Mouse (Mus musculus): ENCODE results near the gene H2-Q10. TPM values are rescaled to one million over a fixed set of nuclear protein-coding genes. Genes with fewer than 3 reads are reported as not detected.
"Not testable (repeated sequence)": the region's sequence is repeated elsewhere in the genome, so short reads cannot be mapped to it uniquely, and the experiment has no call there.

The H2-Q10 gene
- polyA plus RNA-seq, 1 experiment from 2014 or later = 1.4 TPM

GRCm38 (mm10) chr17:35465651-35466050 lies 4.2 kb upstream of the H2-Q10 start:
- H3K4me2 ChIP-seq; H3K36me3 ChIP-seq; ATAC-seq (ENCODE audit: extremely low read depth, insufficient number of reproducible peaks, low FRiP score, low TSS enrichment); H3K9ac ChIP-seq; H3K9me3 ChIP-seq; H3K27ac ChIP-seq (replicated peaks); H3K4me3 ChIP-seq: not testable (repeated sequence)
- WGBS = 7% methylated on average over 8 of the region's 8 CpGs
- H3K4me1 ChIP-seq = peaks cover 11% of the 10 kb centered on the region
- H3K27me3 ChIP-seq (replicated peaks) = peaks cover 47% of the 10 kb centered on the region

GRCm38 (mm10) chr17:35468936-35469335 lies 953 bp upstream of the H2-Q10 start:
- not testable (repeated sequence) for H3K27ac ChIP-seq (replicated peaks); H3K4me2 ChIP-seq; ATAC-seq (ENCODE audit: extremely low read depth, insufficient number of reproducible peaks, low FRiP score, low TSS enrichment); H3K36me3 ChIP-seq; H3K9me3 ChIP-seq; H3K9ac ChIP-seq; H3K4me3 ChIP-seq
- peaks cover 67% of the 10 kb centered on the region for H3K27me3 ChIP-seq (replicated peaks)
- 39% methylated on average over 3 of the region's 3 CpGs for WGBS
- peaks cover 13% of the 10 kb centered on the region for H3K4me1 ChIP-seq

- H3K4me3 ChIP-seq = no peak overlapping the region
- 2% methylated on average over 9 of the region's 9 CpGs for WGBS
- no peak overlapping the region for H3K9ac ChIP-seq
- H3K27ac ChIP-seq (replicated peaks) = no peak overlapping the region
- peaks cover 4% of the 10 kb centered on the region; the same call in 1 of the 2 replicates for H3K4me1 ChIP-seq
- ATAC-seq (ENCODE audit: extremely low read depth, insufficient number of reproducible peaks, low FRiP score, low TSS enrichment) = no peak
- H3K27me3 ChIP-seq (replicated peaks) = 0 out of 2 replicates have a peak, but pooled peaks cover 3% of the 10 kb centered on the region
- H3K36me3 ChIP-seq = no peaks in the 10 kb centered on the region
- no peaks in the 10 kb centered on the region for H3K9me3 ChIP-seq
- H3K4me2 ChIP-seq = no peak overlapping the region
Observed at GRCm38 (mm10) chr17:35484066-35484465, 14.2 kb downstream of the H2-Q10 start.

GRCm38 (mm10) chr17:35485702-35486101 lies 15.8 kb downstream of the H2-Q10 start:
- 29% methylated on average over 4 of the region's 4 CpGs for WGBS
- Histone ChIP-seq H3K9me3 (no peaks in the 10 kb centered on the region), H3K4me1 (peaks cover 4% of the 10 kb centered on the region; the same call in 1 of the 2 replicates), H3K4me2 (no peak overlapping the region), H3K27me3 (replicated peaks) (peaks cover 7% of the 10 kb centered on the region; the same call in 1 of the 2 replicates), H3K9ac (no peak overlapping the region), H3K4me3 (no peak overlapping the region), H3K27ac (replicated peaks) (peak overlapping the region; percentile 71), H3K36me3 (no peaks in the 10 kb centered on the region)
- ATAC-seq (ENCODE audit: extremely low read depth, insufficient number of reproducible peaks, low FRiP score, low TSS enrichment) = no peak; the same call in 1 of the 2 replicates

GRCm38 (mm10) chr17:35486726-35487125 lies 16.8 kb downstream of the H2-Q10 start:
- Histone ChIP-seq H3K9ac (no peak overlapping the region), H3K9me3 (no peaks in the 10 kb centered on the region), H3K36me3 (no peaks in the 10 kb centered on the region), H3K4me2 (no peak overlapping the region), H3K27ac (replicated peaks) (no peak overlapping the region), H3K4me1 (peaks cover 4% of the 10 kb centered on the region; the same call in 1 of the 2 replicates), H3K27me3 (replicated peaks) (peaks cover 7% of the 10 kb centered on the region; the same call in 1 of the 2 replicates), H3K4me3 (no peak overlapping the region)
- ATAC-seq (ENCODE audit: extremely low read depth, insufficient number of reproducible peaks, low FRiP score, low TSS enrichment) = no peak
- 35% methylated on average over 10 of the region's 10 CpGs for WGBS

- 85% methylated on average over 2 of the region's 2 CpGs for WGBS
- Histone ChIP-seq H3K9ac (no peak overlapping the region), H3K4me1 (peaks cover 4% of the 10 kb centered on the region; the same call in 1 of the 2 replicates), H3K27ac (replicated peaks) (no peak overlapping the region), H3K4me3 (no peak overlapping the region), H3K36me3 (no peaks in the 10 kb centered on the region), H3K9me3 (no peaks in the 10 kb centered on the region), H3K4me2 (no peak overlapping the region), H3K27me3 (replicated peaks) (peaks cover 7% of the 10 kb centered on the region; the same call in 1 of the 2 replicates)
- no peak for ATAC-seq (ENCODE audit: extremely low read depth, insufficient number of reproducible peaks, low FRiP score, low TSS enrichment)
Observed at GRCm38 (mm10) chr17:35488041-35488440, 18.2 kb downstream of the H2-Q10 start.

GRCm38 (mm10) chr17:35490320-35490719 lies 20.4 kb downstream of the H2-Q10 start:
- WGBS = 73% methylated on average over 5 of the region's 5 CpGs
- no peaks in the 10 kb centered on the region for H3K9me3 ChIP-seq
- peaks cover 4% of the 10 kb centered on the region; the same call in 1 of the 2 replicates for H3K4me1 ChIP-seq
- peaks cover 4% of the 10 kb centered on the region; the same call in 1 of the 2 replicates for H3K27me3 ChIP-seq (replicated peaks)
- no peak overlapping the region for H3K4me2 ChIP-seq
- H3K27ac ChIP-seq (replicated peaks) = no peak overlapping the region
- no peak overlapping the region for H3K4me3 ChIP-seq
- no peak for ATAC-seq (ENCODE audit: extremely low read depth, insufficient number of reproducible peaks, low FRiP score, low TSS enrichment)
- no peak overlapping the region for H3K9ac ChIP-seq
- H3K36me3 ChIP-seq = no peaks in the 10 kb centered on the region

GRCm38 (mm10) chr17:35497124-35497523 lies 27.2 kb downstream of the H2-Q10 start:
- no peak overlapping the region for H3K4me2 ChIP-seq
- peaks cover 6% of the 10 kb centered on the region; the same call in 1 of the 2 replicates for H3K27me3 ChIP-seq (replicated peaks)
- H3K4me3 ChIP-seq = no peak overlapping the region
- WGBS = 85% methylated on average over 7 of the region's 7 CpGs
- no peaks in the 10 kb centered on the region for H3K4me1 ChIP-seq
- no peaks in the 10 kb centered on the region for H3K36me3 ChIP-seq
- no peak for ATAC-seq (ENCODE audit: extremely low read depth, insufficient number of reproducible peaks, low FRiP score, low TSS enrichment)
- H3K27ac ChIP-seq (replicated peaks) = no peak overlapping the region
- H3K9ac ChIP-seq = no peak overlapping the region
- H3K9me3 ChIP-seq = no peaks in the 10 kb centered on the region

GRCm38 (mm10) chr17:35502226-35502625 lies 32.3 kb downstream of the H2-Q10 start:
- Histone ChIP-seq H3K9ac (no peak overlapping the region), H3K4me2 (no peak overlapping the region), H3K27ac (replicated peaks) (no peak overlapping the region), H3K27me3 (replicated peaks) (peaks cover 55% of the 10 kb centered on the region), H3K36me3 (no peaks in the 10 kb centered on the region), H3K4me3 (no peak overlapping the region), H3K9me3 (no peaks in the 10 kb centered on the region), H3K4me1 (no peaks in the 10 kb centered on the region)
- ATAC-seq (ENCODE audit: extremely low read depth, insufficient number of reproducible peaks, low FRiP score, low TSS enrichment) = no peak
- 10% methylated on average over 6 of the region's 6 CpGs for WGBS

GRCm38 (mm10) chr17:35502762-35503161 lies 32.9 kb downstream of the H2-Q10 start:
- ATAC-seq (ENCODE audit: extremely low read depth, insufficient number of reproducible peaks, low FRiP score, low TSS enrichment) = no peak
- Histone ChIP-seq H3K4me3 (no peak overlapping the region), H3K4me2 (no peak overlapping the region), H3K9ac (no peak overlapping the region), H3K4me1 (no peaks in the 10 kb centered on the region), H3K27ac (replicated peaks) (no peak overlapping the region), H3K9me3 (no peaks in the 10 kb centered on the region), H3K27me3 (replicated peaks) (peaks cover 61% of the 10 kb centered on the region), H3K36me3 (no peaks in the 10 kb centered on the region)
- WGBS = 42% methylated on average over 5 of the region's 5 CpGs

- H3K36me3 ChIP-seq = no peaks in the 10 kb centered on the region
- no peak overlapping the region for H3K27ac ChIP-seq (replicated peaks)
- H3K4me2 ChIP-seq = no peak overlapping the region
- no peak for ATAC-seq (ENCODE audit: extremely low read depth, insufficient number of reproducible peaks, low FRiP score, low TSS enrichment)
- WGBS = 25% methylated on average over 5 of the region's 5 CpGs
- no peaks in the 10 kb centered on the region for H3K9me3 ChIP-seq
- H3K9ac ChIP-seq = no peak overlapping the region
- no peaks in the 10 kb centered on the region for H3K4me1 ChIP-seq
- peaks cover 70% of the 10 kb centered on the region for H3K27me3 ChIP-seq (replicated peaks)
- H3K4me3 ChIP-seq = no peak overlapping the region
Observed at GRCm38 (mm10) chr17:35503849-35504248, 34.0 kb downstream of the H2-Q10 start.
